Mouse (Mus musculus): Measurements from ENCODE around the gene Gm2974. TPM values are rescaled to one million over a fixed set of nuclear protein-coding genes. Genes with fewer than 3 reads are reported as not detected.
A peak's percentile ranks its signal among the peaks of the same experiment; 100 is the strongest.
"Not testable (repeated sequence)": the region's sequence is repeated elsewhere in the genome, so short reads cannot be mapped to it uniquely, and the experiment has no call there.

The Gm2974 gene
- 0.10 and 0.22 TPM in 2 replicates for polyA plus RNA-seq (2015; fragmentation: Nextera tagmentation; extraction: Ambion mirVana)

GRCm38 (mm10) chr14:4182491-4183210, at the start of gene Gm2974:
TSS of gene Gm2974 (plus strand) at chr14:4182576.
- DNase-seq (ENCODE audit: low spot score); H3K27me3 ChIP-seq (ENCODE audit: control insufficient read depth, insufficient read depth, low read length); H3K36me3 ChIP-seq (ENCODE audit: control insufficient read depth, insufficient read depth, low read length); H3K9ac ChIP-seq (ENCODE audit: low read length); H3K4me3 ChIP-seq (ENCODE audit: low read depth, low read length); H3K9me3 ChIP-seq (ENCODE audit: control insufficient read depth, low read length); ATAC-seq (ENCODE audit: low FRiP score, low TSS enrichment); H3K27ac ChIP-seq (replicated peaks); H3K4me1 ChIP-seq (replicated peaks; ENCODE audit: control insufficient read depth, insufficient read depth): not testable (repeated sequence)
- H3K4me2 ChIP-seq (replicated peaks; ENCODE audit: low read depth): peak within 1 kb of the TSS; percentile 14
- 13% methylated on average over 28 of the region's 59 CpGs for WGBS

DNA sequence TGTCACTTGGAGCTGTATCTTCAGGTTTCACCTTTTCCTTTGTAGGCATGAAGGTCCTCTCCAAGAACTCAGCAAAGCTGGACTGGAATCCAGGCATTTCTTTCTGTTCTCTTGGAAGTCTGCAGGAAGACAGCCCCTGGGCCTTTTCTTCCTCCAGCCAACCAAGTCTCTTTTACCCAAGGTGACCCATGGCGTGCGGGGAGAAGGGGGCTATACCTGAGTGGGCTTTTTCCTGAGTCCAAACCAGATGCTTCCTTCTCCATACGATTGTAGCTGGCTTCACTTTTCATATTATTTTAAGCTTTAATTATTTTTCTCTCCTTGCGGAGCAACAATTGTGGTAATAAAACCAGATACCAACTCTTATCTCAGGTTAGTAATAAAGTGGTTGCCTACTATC, 40.7 kb upstream of the Gm2974 start:
- not testable (repeated sequence) for H3K9me3 ChIP-seq (ENCODE audit: control insufficient read depth, low read length); H3K4me3 ChIP-seq (ENCODE audit: low read depth, low read length); H3K4me1 ChIP-seq (replicated peaks; ENCODE audit: control insufficient read depth, insufficient read depth); H3K36me3 ChIP-seq (ENCODE audit: control insufficient read depth, insufficient read depth, low read length); H3K9ac ChIP-seq (ENCODE audit: low read length); H3K4me2 ChIP-seq (replicated peaks; ENCODE audit: low read depth); H3K27ac ChIP-seq (replicated peaks); DNase-seq (ENCODE audit: low spot score); ATAC-seq (ENCODE audit: low FRiP score, low TSS enrichment); H3K27me3 ChIP-seq (ENCODE audit: control insufficient read depth, insufficient read depth, low read length)
- WGBS: 81% methylated on average over 4 of the region's 4 CpGs

- not testable (repeated sequence) for ATAC-seq (ENCODE audit: low FRiP score, low TSS enrichment); DNase-seq (ENCODE audit: low spot score); H3K9me3 ChIP-seq (ENCODE audit: control insufficient read depth, low read length); H3K27ac ChIP-seq (replicated peaks); H3K9ac ChIP-seq (ENCODE audit: low read length); H3K36me3 ChIP-seq (ENCODE audit: control insufficient read depth, insufficient read depth, low read length); H3K27me3 ChIP-seq (ENCODE audit: control insufficient read depth, insufficient read depth, low read length); H3K4me1 ChIP-seq (replicated peaks; ENCODE audit: control insufficient read depth, insufficient read depth); H3K4me3 ChIP-seq (ENCODE audit: low read depth, low read length); H3K4me2 ChIP-seq (replicated peaks; ENCODE audit: low read depth)
- no CpG with 5 or more reads among the region's 2 CpGs for WGBS
Measured at GRCm38 (mm10) chr14:4164730-4165129, 17.6 kb upstream of the Gm2974 start, which contains the start of gene Gm3127. TSS of gene Gm3127 (plus strand) at chr14:4165030.

DNA sequence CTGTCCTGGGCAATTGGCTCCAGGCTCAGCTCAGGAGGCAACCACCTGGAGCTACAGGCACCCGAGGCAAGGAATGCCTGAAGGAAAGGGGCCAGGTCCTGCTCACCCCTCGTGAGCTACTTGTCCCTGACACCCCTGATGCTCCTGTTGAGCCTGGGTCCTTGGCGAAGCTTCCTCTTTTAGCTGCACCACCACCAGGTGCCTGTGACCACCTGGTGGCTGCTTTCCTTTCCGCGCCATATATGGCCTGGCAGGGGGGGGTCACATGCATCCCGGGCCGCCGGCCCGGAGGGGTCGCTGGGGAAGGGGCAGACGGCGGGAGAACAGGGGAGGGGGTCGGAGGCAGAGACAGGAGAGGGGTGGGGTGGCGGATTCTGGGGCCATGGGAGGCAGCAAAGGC, 346 bp upstream of the Gm2974 start:
- not testable (repeated sequence) for H3K4me1 ChIP-seq (replicated peaks; ENCODE audit: control insufficient read depth, insufficient read depth); H3K27me3 ChIP-seq (ENCODE audit: control insufficient read depth, insufficient read depth, low read length); ATAC-seq (ENCODE audit: low FRiP score, low TSS enrichment); H3K9me3 ChIP-seq (ENCODE audit: control insufficient read depth, low read length); H3K9ac ChIP-seq (ENCODE audit: low read length); H3K36me3 ChIP-seq (ENCODE audit: control insufficient read depth, insufficient read depth, low read length); H3K4me3 ChIP-seq (ENCODE audit: low read depth, low read length); H3K27ac ChIP-seq (replicated peaks)
- peak; percentile 11 for DNase-seq (ENCODE audit: low spot score)
- 4% methylated on average over 12 of the region's 14 CpGs for WGBS
- peak overlapping the region; percentile 14; the same call in 1 of the 2 replicates for H3K4me2 ChIP-seq (replicated peaks; ENCODE audit: low read depth)

GRCm38 (mm10) chr14:4183375-4183774, 999 bp downstream of the Gm2974 start:
- not testable (repeated sequence) for H3K27me3 ChIP-seq (ENCODE audit: control insufficient read depth, insufficient read depth, low read length); H3K9me3 ChIP-seq (ENCODE audit: control insufficient read depth, low read length); H3K9ac ChIP-seq (ENCODE audit: low read length); H3K4me2 ChIP-seq (replicated peaks; ENCODE audit: low read depth); H3K4me1 ChIP-seq (replicated peaks; ENCODE audit: control insufficient read depth, insufficient read depth); H3K27ac ChIP-seq (replicated peaks); H3K4me3 ChIP-seq (ENCODE audit: low read depth, low read length); H3K36me3 ChIP-seq (ENCODE audit: control insufficient read depth, insufficient read depth, low read length); DNase-seq (ENCODE audit: low spot score); ATAC-seq (ENCODE audit: low FRiP score, low TSS enrichment)
- TF ChIP-seq CTCF (IDR thresholded peaks at IDR 0.05; ENCODE audit: low read depth): peak; percentile 51
- 40% methylated on average over 4 of the region's 10 CpGs for WGBS

- not testable (repeated sequence) for H3K4me1 ChIP-seq (replicated peaks; ENCODE audit: control insufficient read depth, insufficient read depth); H3K27me3 ChIP-seq (ENCODE audit: control insufficient read depth, insufficient read depth, low read length); DNase-seq (ENCODE audit: low spot score); H3K4me3 ChIP-seq (ENCODE audit: low read depth, low read length); H3K9me3 ChIP-seq (ENCODE audit: control insufficient read depth, low read length); H3K4me2 ChIP-seq (replicated peaks; ENCODE audit: low read depth); ATAC-seq (ENCODE audit: low FRiP score, low TSS enrichment); H3K9ac ChIP-seq (ENCODE audit: low read length); H3K36me3 ChIP-seq (ENCODE audit: control insufficient read depth, insufficient read depth, low read length); H3K27ac ChIP-seq (replicated peaks)
- no CpG with 5 or more reads among the region's 2 CpGs for WGBS
Measured at GRCm38 (mm10) chr14:4249331-4249730, 67.0 kb downstream of the Gm2974 start, which contains the start of gene Gm3138. TSS of gene Gm3138 (plus strand) at chr14:4249631.

Other genes starting within 250 kb of the Gm2974 start
- not detected in 2 replicates for gene Gm3095, start 219.0 kb upstream of the Gm2974 start, polyA plus RNA-seq (2015; fragmentation: Nextera tagmentation; extraction: Ambion mirVana)
- 0.05 TPM in 1 of 2 replicates, not detected in the other for gene Gm3099, start 184.2 kb upstream of the Gm2974 start, polyA plus RNA-seq (2015; fragmentation: Nextera tagmentation; extraction: Ambion mirVana)
- 0.07 and 0.15 TPM in 2 replicates for gene Gm5796, start 158.6 kb upstream of the Gm2974 start, polyA plus RNA-seq (2015; fragmentation: Nextera tagmentation; extraction: Ambion mirVana)
- not detected in 2 replicates for gene Gm3115, start 98.5 kb upstream of the Gm2974 start, polyA plus RNA-seq (2015; fragmentation: Nextera tagmentation; extraction: Ambion mirVana)
- gene Gm8108, start 72.0 kb upstream of the Gm2974 start, polyA plus RNA-seq (2015; fragmentation: Nextera tagmentation; extraction: Ambion mirVana): 0.50 TPM in 1 of 2 replicates, not detected in the other
- not detected in 2 replicates for gene Gm3127, start 17.5 kb upstream of the Gm2974 start, polyA plus RNA-seq (2015; fragmentation: Nextera tagmentation; extraction: Ambion mirVana)
- gene Gm3138, start 67.1 kb downstream of the Gm2974 start, polyA plus RNA-seq (2015; fragmentation: Nextera tagmentation; extraction: Ambion mirVana): not detected in 2 replicates
- 0.11 TPM in 1 of 2 replicates, not detected in the other for gene Gm3149, start 134.7 kb downstream of the Gm2974 start, polyA plus RNA-seq (2015; fragmentation: Nextera tagmentation; extraction: Ambion mirVana)
- 0.13 TPM in 1 of 2 replicates, not detected in the other for gene 2610042L04Rik, start 152.2 kb downstream of the Gm2974 start, polyA plus RNA-seq (2015; fragmentation: Nextera tagmentation; extraction: Ambion mirVana)
- gene Gm3159, start 214.9 kb downstream of the Gm2974 start, polyA plus RNA-seq (2015; fragmentation: Nextera tagmentation; extraction: Ambion mirVana): not detected in 2 replicates
- gene Gm3164, start 232.9 kb downstream of the Gm2974 start, polyA plus RNA-seq (2015; fragmentation: Nextera tagmentation; extraction: Ambion mirVana): 0.08 TPM in 1 of 2 replicates, not detected in the other
- not detected in 2 replicates for gene Gm3173, start 248.4 kb downstream of the Gm2974 start, polyA plus RNA-seq (2015; fragmentation: Nextera tagmentation; extraction: Ambion mirVana)

Data from stomach, postnatal 0 days (tissue).